Mouse (Mus musculus) lung, embryonic 14.5 days (tissue): ENCODE data around the gene Saxo1. TPM values are rescaled to one million over a fixed set of nuclear protein-coding genes. Genes with fewer than 3 reads are reported as not detected.

Experiments used
- ATAC-seq: fragments of 200-750 bp; cut with Nextera tagmentation; 2 replicates; pipeline ENCODE4 v1.8.0; 2017; ENCODE audit warnings: mild to moderate bottlenecking, moderate TSS enrichment, moderate library complexity; ENCODE audit not compliant: insufficient read depth
- DNase-seq: peaks from one replicate; pipeline ENCODE4 v3.0.0-alpha.2; 2015
- H3K27ac ChIP-seq: fragments of 300-500 bp; sonication (generic); 2 replicates; pipeline ENCODE4 v1.5.1; 2014; ENCODE audit warnings: low read depth, mild to moderate bottlenecking, moderate library complexity
- H3K27me3 ChIP-seq: fragments of 300-500 bp; sonication (generic); 2 replicates; pipeline ENCODE4 v1.6.1; 2014; ENCODE audit warnings: low read length, control low read depth; ENCODE audit not compliant: insufficient read depth
- H3K36me3 ChIP-seq: fragments of 300-500 bp; sonication (generic); 2 replicates; pipeline ENCODE4 v1.6.1; 2014; ENCODE audit warnings: control low read depth; ENCODE audit not compliant: insufficient read depth
- H3K4me1 ChIP-seq: fragments of 300-500 bp; sonication (generic); 2 replicates; pipeline ENCODE4 v1.6.1; 2014; ENCODE audit warnings: antibody characterized with exemption, control low read depth; ENCODE audit not compliant: insufficient read depth
- H3K4me2 ChIP-seq: fragments of 300-500 bp; sonication (generic); 2 replicates; pipeline ENCODE4 v1.6.1; 2014; ENCODE audit warnings: mild to moderate bottlenecking
- H3K4me3 ChIP-seq: fragments of 300-500 bp; sonication (generic); 2 replicates; pipeline ENCODE4 v1.5.1; 2014; ENCODE audit warnings: low read depth, low read length
- H3K9ac ChIP-seq: fragments of 300-500 bp; sonication (generic); 2 replicates; pipeline ENCODE4 v1.6.1; 2014
- H3K9me3 ChIP-seq: fragments of 300-500 bp; sonication (generic); 2 replicates; pipeline ENCODE4 v1.6.1; 2016; ENCODE audit warnings: low read depth, low read length, control low read depth
- CTCF ChIP-seq: IDR thresholded peaks from 2 replicates; pipeline ENCODE4 v1.5.1; 2016; ENCODE audit warnings: antibody characterized with exemption, low read depth
- WGBS: fragments of 180-500 bp; shearing (Covaris S2); extraction: QIAGEN DNeasy Blood & Tissue Kit; methylation state at CpG from one replicate; pipeline ENCODE4 v1.1.7; 2014; 5-methylcytosine and 5-hydroxymethylcytosine counted together
- polyA plus RNA-seq: library from polyadenylated mRNA; unstranded; fragments of >200 nt; fragmentation: Nextera tagmentation; extraction: Ambion mirVana; gene quantifications from 2 replicates; pipeline ENCODE4 v1.2.1, GENCODE M21; 2014

Saxo1 gene
- polyA plus RNA-seq, 1 experiment from 2014 or later, result not detected

- no peak overlapping the region for H3K27ac ChIP-seq
- no peak overlapping the region for H3K9ac ChIP-seq
- DNase-seq (no peak), ATAC-seq (no peak)
- TF ChIP-seq CTCF, result no peak
- H3K4me1 ChIP-seq, result no peaks in the 10 kb centered on the region
- H3K9me3 ChIP-seq, result no peaks in the 10 kb centered on the region
- 68% methylated on average over 6 of the region's 6 CpGs for WGBS
- no peaks in the 10 kb centered on the region for H3K36me3 ChIP-seq
- no peaks in the 10 kb centered on the region for H3K27me3 ChIP-seq
- H3K4me2 ChIP-seq, result no peak overlapping the region
- no peak overlapping the region for H3K4me3 ChIP-seq
Observed at GRCm38 (mm10) chr4:86529161-86529560, 29.0 kb downstream of the Saxo1 start.

GRCm38 (mm10) chr4:86527162-86528136, 30.7 kb downstream of the Saxo1 start:
- Histone ChIP-seq H3K9ac (no peak overlapping the region), H3K9me3 (no peaks in the 10 kb centered on the region), H3K4me2 (no peak overlapping the region), H3K4me3 (no peak overlapping the region), H3K36me3 (no peaks in the 10 kb centered on the region), H3K4me1 (no peaks in the 10 kb centered on the region), H3K27me3 (no peaks in the 10 kb centered on the region), H3K27ac (0 out of 2 replicates have a peak overlapping the region, but pooled peaks have one; percentile 6)
- 50% methylated on average over 11 of the region's 11 CpGs for WGBS
- peak; percentile 34 for DNase-seq
- TF ChIP-seq CTCF, result no peak
- 0 out of 2 replicates have a peak, but pooled peaks have one; percentile 47 for ATAC-seq

- H3K4me2 ChIP-seq, result no peak overlapping the region
- H3K4me3 ChIP-seq, result no peak overlapping the region
- H3K9ac ChIP-seq, result no peak overlapping the region
- no peaks in the 10 kb centered on the region for H3K9me3 ChIP-seq
- no peak overlapping the region for H3K27ac ChIP-seq
- H3K27me3 ChIP-seq, result no peaks in the 10 kb centered on the region
- no peak for TF ChIP-seq CTCF
- H3K36me3 ChIP-seq, result no peaks in the 10 kb centered on the region
- no peaks in the 10 kb centered on the region for H3K4me1 ChIP-seq
- DNase-seq (no peak), ATAC-seq (no peak)
- WGBS, result 90% methylated on average over 1 of the region's 1 CpGs
Observed at GRCm38 (mm10) chr4:86524483-86524882, 33.6 kb downstream of the Saxo1 start.

- H3K4me3 ChIP-seq, result no peak overlapping the region
- ATAC-seq (no peak), DNase-seq (no peak)
- no peak overlapping the region for H3K27ac ChIP-seq
- TF ChIP-seq CTCF, result no peak
- no peak overlapping the region for H3K4me2 ChIP-seq
- no peaks in the 10 kb centered on the region for H3K9me3 ChIP-seq
- no peak overlapping the region for H3K9ac ChIP-seq
- WGBS, result 59% methylated on average over 5 of the region's 5 CpGs
- no peaks in the 10 kb centered on the region for H3K36me3 ChIP-seq
- no peaks in the 10 kb centered on the region for H3K27me3 ChIP-seq
- H3K4me1 ChIP-seq, result no peaks in the 10 kb centered on the region
Observed at GRCm38 (mm10) chr4:86523771-86524170, 34.4 kb downstream of the Saxo1 start.

GRCm38 (mm10) chr4:86520695-86521094, 37.4 kb downstream of the Saxo1 start:
- no peak overlapping the region for H3K9ac ChIP-seq
- H3K9me3 ChIP-seq, result no peaks in the 10 kb centered on the region
- DNase-seq, result no peak
- H3K4me1 ChIP-seq, result no peaks in the 10 kb centered on the region
- H3K27me3 ChIP-seq, result no peaks in the 10 kb centered on the region
- no peaks in the 10 kb centered on the region for H3K36me3 ChIP-seq
- H3K27ac ChIP-seq, result no peak overlapping the region
- no peak for TF ChIP-seq CTCF
- no peak overlapping the region for H3K4me3 ChIP-seq
- H3K4me2 ChIP-seq, result no peak overlapping the region
- ATAC-seq, result no peak
- 84% methylated on average over 12 of the region's 12 CpGs for WGBS

GRCm38 (mm10) chr4:86519953-86520352, 38.2 kb downstream of the Saxo1 start:
- Histone ChIP-seq H3K27me3 (no peaks in the 10 kb centered on the region), H3K4me3 (no peak overlapping the region), H3K4me1 (no peaks in the 10 kb centered on the region), H3K9ac (no peak overlapping the region), H3K9me3 (no peaks in the 10 kb centered on the region), H3K27ac (no peak overlapping the region), H3K36me3 (no peaks in the 10 kb centered on the region), H3K4me2 (no peak overlapping the region)
- 74% methylated on average over 6 of the region's 6 CpGs for WGBS
- no peak for TF ChIP-seq CTCF
- no peak for ATAC-seq
- DNase-seq, result no peak

- ATAC-seq, result no peak
- TF ChIP-seq CTCF, result no peak
- DNase-seq, result peak; percentile 35
Observed at GRCm38 (mm10) chr4:86504656-86505055, 53.5 kb downstream of the Saxo1 start.

More at GRCm38 (mm10) chr4:86504656-86505055, 53.5 kb downstream of the Saxo1 start:
- 52% methylated on average over 6 of the region's 6 CpGs for WGBS
- Histone ChIP-seq H3K27ac (no peak overlapping the region), H3K27me3 (no peaks in the 10 kb centered on the region), H3K4me2 (no peak overlapping the region), H3K9me3 (no peaks in the 10 kb centered on the region), H3K4me1 (no peaks in the 10 kb centered on the region), H3K36me3 (no peaks in the 10 kb centered on the region), H3K9ac (no peak overlapping the region), H3K4me3 (no peak overlapping the region)
